Mouse (Mus musculus) lung, embryonic 14.5 days (tissue): ENCODE data around the gene Umad1. TPM values are rescaled to one million over a fixed set of nuclear protein-coding genes. Genes with fewer than 3 reads are reported as not detected.

ENCODE experiments used
- ATAC-seq: fragments of 200-750 bp; cut with Nextera tagmentation; 2 replicates; pipeline ENCODE4 v1.8.0; 2017; ENCODE audit warnings: mild to moderate bottlenecking, moderate TSS enrichment, moderate library complexity; ENCODE audit not compliant: insufficient read depth
- DNase-seq: peaks from one replicate; pipeline ENCODE4 v3.0.0-alpha.2; 2015
- H3K27ac ChIP-seq: fragments of 300-500 bp; sonication (generic); 2 replicates; pipeline ENCODE4 v1.5.1; 2014; ENCODE audit warnings: low read depth, mild to moderate bottlenecking, moderate library complexity
- H3K27me3 ChIP-seq: fragments of 300-500 bp; sonication (generic); 2 replicates; pipeline ENCODE4 v1.6.1; 2014; ENCODE audit warnings: low read length, control low read depth; ENCODE audit not compliant: insufficient read depth
- H3K36me3 ChIP-seq: fragments of 300-500 bp; sonication (generic); 2 replicates; pipeline ENCODE4 v1.6.1; 2014; ENCODE audit warnings: control low read depth; ENCODE audit not compliant: insufficient read depth
- H3K4me1 ChIP-seq: fragments of 300-500 bp; sonication (generic); 2 replicates; pipeline ENCODE4 v1.6.1; 2014; ENCODE audit warnings: antibody characterized with exemption, control low read depth; ENCODE audit not compliant: insufficient read depth
- H3K4me2 ChIP-seq: fragments of 300-500 bp; sonication (generic); 2 replicates; pipeline ENCODE4 v1.6.1; 2014; ENCODE audit warnings: mild to moderate bottlenecking
- H3K4me3 ChIP-seq: fragments of 300-500 bp; sonication (generic); 2 replicates; pipeline ENCODE4 v1.5.1; 2014; ENCODE audit warnings: low read depth, low read length
- H3K9ac ChIP-seq: fragments of 300-500 bp; sonication (generic); 2 replicates; pipeline ENCODE4 v1.6.1; 2014
- H3K9me3 ChIP-seq: fragments of 300-500 bp; sonication (generic); 2 replicates; pipeline ENCODE4 v1.6.1; 2016; ENCODE audit warnings: low read depth, low read length, control low read depth
- CTCF ChIP-seq: IDR thresholded peaks from 2 replicates; pipeline ENCODE4 v1.5.1; 2016; ENCODE audit warnings: antibody characterized with exemption, low read depth
- whole genome bisulfite sequencing: fragments of 180-500 bp; shearing (Covaris S2); extraction: QIAGEN DNeasy Blood & Tissue Kit; methylation state at CpG from one replicate; pipeline ENCODE4 v1.1.7; 2014; 5-methylcytosine and 5-hydroxymethylcytosine counted together
- polyA plus RNA-seq: library from polyadenylated mRNA; unstranded; fragments of >200 nt; fragmentation: Nextera tagmentation; extraction: Ambion mirVana; gene quantifications from 2 replicates; pipeline ENCODE4 v1.2.1, GENCODE M21; 2014

Gene Umad1
- polyA plus RNA-seq, 1 experiment from 2014 or later, result 21.1 TPM

DNA sequence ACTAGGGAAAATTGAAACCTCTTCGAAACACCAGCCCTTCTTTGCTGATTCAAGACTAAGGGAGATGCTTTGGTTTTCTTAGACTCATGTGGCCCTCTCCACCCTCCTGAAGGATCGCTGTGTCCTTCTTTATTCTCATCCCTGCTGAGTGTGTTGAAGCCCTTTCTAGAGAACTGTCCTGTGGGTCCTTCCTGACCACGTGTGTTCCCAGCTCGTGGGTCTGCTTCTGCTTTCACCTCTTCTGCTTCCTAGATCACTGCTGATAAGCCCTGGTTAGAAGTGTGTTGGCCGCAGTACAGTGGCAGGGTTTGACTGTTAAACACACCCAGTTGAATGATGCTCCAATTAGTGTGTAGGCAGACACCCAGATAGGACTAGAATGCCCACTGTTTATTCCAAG, 168.6 kb downstream of the Umad1 start:
- no peak for TF ChIP-seq CTCF
- no peaks in the 10 kb centered on the region for H3K27me3 ChIP-seq
- no peaks in the 10 kb centered on the region for H3K4me1 ChIP-seq
- H3K9me3 ChIP-seq, result no peaks in the 10 kb centered on the region
- no peak overlapping the region for H3K4me2 ChIP-seq
- no peak overlapping the region for H3K4me3 ChIP-seq
- H3K36me3 ChIP-seq, result no peaks in the 10 kb centered on the region
- no peak for ATAC-seq
- no peak for DNase-seq
- no peak overlapping the region for H3K27ac ChIP-seq
- 67% methylated on average over 5 of the region's 5 CpGs for WGBS
- no peak overlapping the region for H3K9ac ChIP-seq

GRCm38 (mm10) chr6:8430610-8431234, 171.6 kb downstream of the Umad1 start:
- H3K9me3 ChIP-seq, result no peaks in the 10 kb centered on the region
- H3K27ac ChIP-seq, result no peak overlapping the region
- no peak overlapping the region for H3K4me2 ChIP-seq
- 74% methylated on average over 9 of the region's 9 CpGs for WGBS
- DNase-seq, result no peak
- TF ChIP-seq CTCF, result no peak
- H3K4me3 ChIP-seq, result no peak overlapping the region
- no peak for ATAC-seq
- no peaks in the 10 kb centered on the region for H3K4me1 ChIP-seq
- no peak overlapping the region for H3K9ac ChIP-seq
- H3K27me3 ChIP-seq, result no peaks in the 10 kb centered on the region
- no peaks in the 10 kb centered on the region for H3K36me3 ChIP-seq

DNA sequence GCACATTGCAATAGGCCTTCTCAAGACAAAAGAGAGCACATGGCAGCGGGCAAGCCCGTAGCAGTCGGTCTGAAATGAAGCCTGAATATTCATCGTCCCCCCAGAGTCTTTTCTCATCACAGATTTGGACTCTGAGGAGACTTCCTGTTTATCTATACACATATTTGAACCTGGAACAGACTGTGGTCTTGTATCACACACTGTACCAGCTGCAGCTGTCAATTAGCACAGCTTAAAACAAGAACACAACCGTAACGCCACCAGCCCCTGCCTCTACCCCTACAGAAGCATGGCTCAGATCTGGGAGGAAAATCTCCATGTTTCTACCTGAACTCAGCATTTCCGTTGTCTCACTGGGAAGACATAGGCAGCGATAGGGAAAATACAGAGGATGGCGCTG, 174.1 kb downstream of the Umad1 start:
- DNase-seq (peak; percentile 5), ATAC-seq (no peak)
- TF ChIP-seq CTCF, result no peak
- Histone ChIP-seq H3K4me1 (no peaks in the 10 kb centered on the region), H3K9ac (no peak overlapping the region), H3K9me3 (no peaks in the 10 kb centered on the region), H3K4me3 (no peak overlapping the region), H3K4me2 (no peak overlapping the region), H3K27me3 (no peaks in the 10 kb centered on the region), H3K36me3 (no peaks in the 10 kb centered on the region), H3K27ac (no peak overlapping the region)
- 71% methylated on average over 9 of the region's 9 CpGs for WGBS

DNA sequence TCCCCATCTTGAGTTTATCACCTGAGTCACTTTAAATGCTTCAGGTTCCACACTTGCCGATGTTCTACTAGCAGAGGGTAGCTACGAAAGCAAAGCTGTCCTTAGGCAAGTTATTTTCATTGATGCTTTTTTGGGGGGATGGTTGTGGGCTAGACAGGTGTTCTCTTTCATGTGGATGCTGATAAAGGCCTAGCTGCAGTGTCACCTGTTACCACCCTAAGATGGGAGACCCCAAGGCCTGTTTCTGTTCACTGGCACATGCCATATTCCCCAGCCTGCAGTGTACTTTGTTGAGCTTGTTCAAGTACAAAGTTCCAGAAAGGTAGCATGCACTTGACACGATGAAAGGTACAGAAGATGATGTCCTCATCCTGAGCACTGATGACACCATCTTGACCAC, 178.8 kb downstream of the Umad1 start:
- WGBS, result 85% methylated on average over 3 of the region's 3 CpGs
- no peak overlapping the region for H3K4me3 ChIP-seq
- no peaks in the 10 kb centered on the region; the same call in 1 of the 2 replicates for H3K9me3 ChIP-seq
- H3K36me3 ChIP-seq, result no peaks in the 10 kb centered on the region
- H3K4me2 ChIP-seq, result no peak overlapping the region
- no peak for TF ChIP-seq CTCF
- ATAC-seq (no peak), DNase-seq (no peak)
- H3K9ac ChIP-seq, result no peak overlapping the region
- H3K27me3 ChIP-seq, result no peaks in the 10 kb centered on the region
- H3K4me1 ChIP-seq, result no peaks in the 10 kb centered on the region
- H3K27ac ChIP-seq, result no peak overlapping the region

DNA sequence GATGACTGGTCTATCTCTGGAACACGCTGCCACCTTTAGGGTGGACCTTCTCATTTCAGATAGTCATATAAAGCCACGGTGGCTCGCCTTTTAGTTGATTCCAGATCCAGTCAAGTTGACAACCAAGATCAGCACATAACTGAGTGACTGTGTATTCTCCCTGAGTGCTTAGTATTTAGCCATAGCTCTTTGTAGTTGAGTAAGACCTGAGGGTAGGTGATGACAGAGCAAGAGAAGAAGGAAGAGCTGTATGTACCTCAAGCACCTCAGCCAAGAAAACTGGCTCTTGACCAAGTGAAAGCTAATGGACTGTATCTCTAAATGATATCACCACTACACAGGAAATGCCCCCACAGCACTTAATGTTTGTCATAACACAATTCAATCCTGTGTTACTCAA, 182.7 kb downstream of the Umad1 start:
- no peak overlapping the region for H3K9ac ChIP-seq
- H3K4me1 ChIP-seq, result peaks cover 3% of the 10 kb centered on the region
- H3K4me2 ChIP-seq, result no peak overlapping the region
- H3K36me3 ChIP-seq, result no peaks in the 10 kb centered on the region
- no peak for TF ChIP-seq CTCF
- no peaks in the 10 kb centered on the region for H3K27me3 ChIP-seq
- WGBS, result 85% methylated on average over 3 of the region's 3 CpGs
- ATAC-seq (no peak), DNase-seq (no peak)
- no peaks in the 10 kb centered on the region; the same call in 1 of the 2 replicates for H3K9me3 ChIP-seq
- no peak overlapping the region for H3K27ac ChIP-seq
- no peak overlapping the region for H3K4me3 ChIP-seq

GRCm38 (mm10) chr6:8446786-8447185, 187.7 kb downstream of the Umad1 start:
- no peak overlapping the region for H3K4me3 ChIP-seq
- no peak overlapping the region for H3K9ac ChIP-seq
- no peaks in the 10 kb centered on the region for H3K36me3 ChIP-seq
- DNase-seq, result peak; percentile 43
- peak; percentile 56; the same call in 1 of the 2 replicates for ATAC-seq
- TF ChIP-seq CTCF, result no peak
- no peaks in the 10 kb centered on the region; the same call in 1 of the 2 replicates for H3K9me3 ChIP-seq
- H3K4me2 ChIP-seq, result no peak overlapping the region
- WGBS, result 33% methylated on average over 5 of the region's 5 CpGs
- peaks cover 4% of the 10 kb centered on the region for H3K4me1 ChIP-seq
- H3K27me3 ChIP-seq, result no peaks in the 10 kb centered on the region
- peak overlapping the region; percentile 50; the same call in 1 of the 2 replicates for H3K27ac ChIP-seq

- Histone ChIP-seq H3K27ac (no peak overlapping the region), H3K4me2 (no peak overlapping the region), H3K36me3 (no peaks in the 10 kb centered on the region), H3K9ac (no peak overlapping the region), H3K4me1 (no peaks in the 10 kb centered on the region), H3K27me3 (no peaks in the 10 kb centered on the region), H3K4me3 (no peak overlapping the region), H3K9me3 (no peaks in the 10 kb centered on the region)
- ATAC-seq (no peak), DNase-seq (no peak)
- 76% methylated on average over 5 of the region's 5 CpGs for WGBS
- TF ChIP-seq CTCF, result no peak
Observed at GRCm38 (mm10) chr6:8455599-8455998, 196.5 kb downstream of the Umad1 start.

- Histone ChIP-seq H3K36me3 (no peaks in the 10 kb centered on the region), H3K9me3 (no peaks in the 10 kb centered on the region), H3K9ac (no peak overlapping the region), H3K4me1 (no peaks in the 10 kb centered on the region), H3K4me3 (no peak overlapping the region), H3K27ac (no peak overlapping the region), H3K27me3 (no peaks in the 10 kb centered on the region), H3K4me2 (no peak overlapping the region)
- DNase-seq (no peak), ATAC-seq (no peak)
- 93% methylated on average over 4 of the region's 4 CpGs for WGBS
- no peak for TF ChIP-seq CTCF
Observed at GRCm38 (mm10) chr6:8458596-8458995, 199.5 kb downstream of the Umad1 start.
